16 mouse cellular contexts compared by ENCODE assay signal in the genomic region with DNA sequence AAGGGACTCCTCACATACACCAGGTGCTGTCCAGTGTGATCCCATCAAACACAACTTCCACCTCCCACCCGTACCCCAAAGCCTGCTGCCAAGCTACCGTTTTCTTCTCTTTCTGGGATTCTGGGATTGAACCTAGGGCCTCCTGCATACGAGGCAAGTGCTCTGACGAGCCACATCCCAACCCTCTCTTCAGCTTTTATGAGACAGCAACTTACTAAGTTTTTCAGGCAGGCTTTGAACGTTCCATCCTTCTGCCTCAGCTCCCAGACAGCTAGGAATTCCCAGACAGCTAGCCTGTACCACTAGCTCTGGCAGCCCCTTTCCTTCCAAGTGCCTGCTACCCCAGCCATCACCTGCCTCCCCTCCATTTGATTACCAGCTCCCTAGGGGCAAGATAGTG. TPM values are rescaled to one million over a fixed set of nuclear protein-coding genes. Genes with fewer than 3 reads are reported as not detected.
DNase-seq lines count a peak whose midpoint lies in the region; ATAC-seq and TF ChIP-seq lines count a peak whose summit lies in the region.
"Had no signal": no experiment of that assay in that cellular context is flagged by ENCODE, and none has a peak within 500 bp of the region (broad histone marks: within the 10 kb centered on the region; RNA-seq: fewer than 3 reads in every experiment).

No protein-coding gene starts in this region.

- peak overlapping the region; percentile 30; the same call in 1 of the 2 replicates for H3K27ac ChIP-seq in embryonic facial prominence, embryonic 14.5 days (replicated peaks; ENCODE audit: low read depth, low read length)
- no peak overlapping the region for H3K27ac ChIP-seq in embryonic facial prominence, embryonic 10.5 days (replicated peaks)
- H3K27ac ChIP-seq in hindbrain, embryonic 13.5 days: no peak overlapping the region
- no peak overlapping the region for H3K27ac ChIP-seq in hindbrain, embryonic 11.5 days (ENCODE audit: low read depth, low read length)
- H3K27ac ChIP-seq in midbrain, embryonic 13.5 days: no peak overlapping the region; the same call in 1 of the 2 replicates
- no peak overlapping the region for H3K27ac ChIP-seq in midbrain, embryonic 15.5 days
- peak overlapping the region; percentile 67 for H3K27ac ChIP-seq in macrophage

- 0 out of 2 replicates have a peak overlapping the region, but pooled peaks have one; percentile 85 for H3K4me2 ChIP-seq in embryonic facial prominence, embryonic 14.5 days (ENCODE audit: low read depth, low read length)
- peak overlapping the region; percentile 94; the same call in 1 of the 2 replicates for H3K4me2 ChIP-seq in hindbrain, embryonic 13.5 days
- no peak overlapping the region for H3K4me2 ChIP-seq in hindbrain, embryonic 11.5 days (replicated peaks; ENCODE audit: low read depth, low read length)
- no peak overlapping the region for H3K4me2 ChIP-seq in midbrain, embryonic 13.5 days (replicated peaks)
- no peak overlapping the region for H3K4me2 ChIP-seq in midbrain, embryonic 15.5 days

- no peaks in the 10 kb centered on the region for H3K36me3 ChIP-seq in embryonic facial prominence, embryonic 14.5 days (ENCODE audit: control insufficient read depth, insufficient read depth, low read length)
- H3K36me3 ChIP-seq in embryonic facial prominence, embryonic 10.5 days (replicated peaks): peaks cover 13% of the 10 kb centered on the region
- H3K36me3 ChIP-seq in hindbrain, embryonic 13.5 days: peaks cover 8% of the 10 kb centered on the region
- H3K36me3 ChIP-seq in hindbrain, embryonic 11.5 days (ENCODE audit: control insufficient read depth, insufficient read depth, low read length): no peaks in the 10 kb centered on the region
- 0 out of 2 replicates have a peak, but pooled peaks cover 3% of the 10 kb centered on the region for H3K36me3 ChIP-seq in midbrain, embryonic 13.5 days
- H3K36me3 ChIP-seq in midbrain, embryonic 15.5 days (replicated peaks): no peaks in the 10 kb centered on the region
- no peaks in the 10 kb centered on the region; the same call in 1 of the 2 replicates for H3K36me3 ChIP-seq in macrophage (ENCODE audit: inconsistent target)
- H3K36me3 ChIP-seq: lung, embryonic 15.5 days had no signal

- H3K9ac ChIP-seq in embryonic facial prominence, embryonic 14.5 days (ENCODE audit: low read depth, low read length): 0 out of 2 replicates have a peak overlapping the region, but pooled peaks have one; percentile 93
- H3K9ac ChIP-seq in hindbrain, embryonic 13.5 days: no peak overlapping the region; the same call in 1 of the 2 replicates
- H3K9ac ChIP-seq in hindbrain, embryonic 11.5 days (ENCODE audit: low read depth, low read length): no peak overlapping the region
- 0 out of 2 replicates have a peak overlapping the region, but pooled peaks have one; percentile 99 for H3K9ac ChIP-seq in midbrain, embryonic 13.5 days (replicated peaks)
- H3K9ac ChIP-seq in midbrain, embryonic 15.5 days: no peak overlapping the region
- H3K9ac ChIP-seq: heart, embryonic 12.5 days had no signal

- H3K27me3 ChIP-seq in embryonic facial prominence, embryonic 14.5 days (replicated peaks; ENCODE audit: control insufficient read depth, insufficient read depth, low read length): no peaks in the 10 kb centered on the region
- H3K27me3 ChIP-seq in embryonic facial prominence, embryonic 10.5 days (replicated peaks; ENCODE audit: low read depth, poor library complexity, severe bottlenecking): no peaks in the 10 kb centered on the region
- H3K27me3 ChIP-seq in hindbrain, embryonic 13.5 days: no peaks in the 10 kb centered on the region
- no peaks in the 10 kb centered on the region for H3K27me3 ChIP-seq in hindbrain, embryonic 11.5 days (ENCODE audit: control insufficient read depth, insufficient read depth, low read length)
- no peaks in the 10 kb centered on the region for H3K27me3 ChIP-seq in midbrain, embryonic 13.5 days
- no peaks in the 10 kb centered on the region for H3K27me3 ChIP-seq in midbrain, embryonic 15.5 days (replicated peaks)
- H3K27me3 ChIP-seq: embryonic facial prominence, embryonic 13.5 days; heart, embryonic 12.5 days; lung, embryonic 15.5 days; megakaryocyte, embryonic 14.5 days had no signal

- peaks cover 14% of the 10 kb centered on the region for H3K4me1 ChIP-seq in embryonic facial prominence, embryonic 14.5 days (ENCODE audit: control insufficient read depth, insufficient read depth, low read length)
- peaks cover 30% of the 10 kb centered on the region for H3K4me1 ChIP-seq in embryonic facial prominence, embryonic 10.5 days
- H3K4me1 ChIP-seq in hindbrain, embryonic 13.5 days (replicated peaks): peaks cover 39% of the 10 kb centered on the region
- H3K4me1 ChIP-seq in hindbrain, embryonic 11.5 days (replicated peaks; ENCODE audit: control insufficient read depth, insufficient read depth, low read length): peaks cover 5% of the 10 kb centered on the region; the same call in 1 of the 2 replicates
- H3K4me1 ChIP-seq in midbrain, embryonic 13.5 days (replicated peaks): peaks cover 32% of the 10 kb centered on the region
- H3K4me1 ChIP-seq in midbrain, embryonic 15.5 days: peaks cover 25% of the 10 kb centered on the region
- peaks cover 16% of the 10 kb centered on the region for H3K4me1 ChIP-seq in lung, adult 2 months (ENCODE audit: control insufficient read depth, insufficient read depth, low read length)

- 79% methylated on average over 5 of the region's 5 CpGs for WGBS in embryonic facial prominence, embryonic 14.5 days
- WGBS in embryonic facial prominence, embryonic 10.5 days: 78% methylated on average over 5 of the region's 5 CpGs
- 81% methylated on average over 5 of the region's 5 CpGs for WGBS in hindbrain, embryonic 13.5 days
- 85% methylated on average over 5 of the region's 5 CpGs for WGBS in hindbrain, embryonic 11.5 days
- 86% methylated on average over 5 of the region's 5 CpGs for WGBS in midbrain, embryonic 13.5 days
- 84% methylated on average over 5 of the region's 5 CpGs for WGBS in midbrain, embryonic 15.5 days
- 94% methylated on average over 5 of the region's 5 CpGs for WGBS in macrophage (ENCODE audit: missing documents)
- 90% methylated on average over 5 of the region's 5 CpGs for WGBS in lung, adult 2 months

- DNase-seq in embryonic facial prominence, embryonic 14.5 days (ENCODE audit: low spot score): no peak
- no peak for DNase-seq in embryonic facial prominence, embryonic 10.5 days (ENCODE audit: low spot score)
- DNase-seq in hindbrain, embryonic 11.5 days (ENCODE audit: low spot score): no peak
- DNase-seq in lung, adult 2 months: no peak
- DNase-seq: adrenal gland, adult 8-10 months; cerebellum, postnatal 36 days; gastrocnemius, postnatal 14 days; spleen, adult 18-20 months had no signal

- no peak for TF ChIP-seq CTCF in lung, adult 2 months (IDR thresholded peaks at IDR 0.05; ENCODE audit: insufficient read depth, low read length)

- no peak for ATAC-seq in embryonic facial prominence, embryonic 14.5 days (ENCODE audit: low read depth)
- no peak for ATAC-seq in hindbrain, embryonic 13.5 days (ENCODE audit: low FRiP score)
- no peak for ATAC-seq in hindbrain, embryonic 11.5 days (ENCODE audit: low FRiP score)
- ATAC-seq in midbrain, embryonic 13.5 days: no peak
- no peak for ATAC-seq in midbrain, embryonic 15.5 days (replicated peaks)

- H3K4me3 ChIP-seq in embryonic facial prominence, embryonic 14.5 days (ENCODE audit: low read depth, low read length): no peak overlapping the region
- no peak overlapping the region for H3K4me3 ChIP-seq in embryonic facial prominence, embryonic 10.5 days
- no peak overlapping the region for H3K4me3 ChIP-seq in hindbrain, embryonic 13.5 days
- no peak overlapping the region for H3K4me3 ChIP-seq in hindbrain, embryonic 11.5 days (ENCODE audit: low read depth, low read length)
- H3K4me3 ChIP-seq in midbrain, embryonic 13.5 days (replicated peaks): no peak overlapping the region
- H3K4me3 ChIP-seq in midbrain, embryonic 15.5 days: no peak overlapping the region
- H3K4me3 ChIP-seq in macrophage (ENCODE audit: inconsistent target): no peak overlapping the region
- H3K4me3 ChIP-seq in lung, adult 2 months (replicated peaks; ENCODE audit: extremely low read depth, low read depth, low read length): no peak overlapping the region

- H3K79me2 ChIP-seq in macrophage (ENCODE audit: inconsistent target): peaks cover 38% of the 10 kb centered on the region

- no peaks in the 10 kb centered on the region for H3K9me3 ChIP-seq in embryonic facial prominence, embryonic 14.5 days (ENCODE audit: control insufficient read depth, low read length)
- no peaks in the 10 kb centered on the region for H3K9me3 ChIP-seq in embryonic facial prominence, embryonic 10.5 days
- no peaks in the 10 kb centered on the region for H3K9me3 ChIP-seq in hindbrain, embryonic 13.5 days
- no peaks in the 10 kb centered on the region for H3K9me3 ChIP-seq in hindbrain, embryonic 11.5 days (ENCODE audit: control insufficient read depth, low read length)
- no peaks in the 10 kb centered on the region for H3K9me3 ChIP-seq in midbrain, embryonic 13.5 days
- H3K9me3 ChIP-seq in midbrain, embryonic 15.5 days: no peaks in the 10 kb centered on the region
- H3K9me3 ChIP-seq: embryonic facial prominence, embryonic 13.5 days; heart, embryonic 12.5 days; lung, embryonic 15.5 days; megakaryocyte, embryonic 14.5 days had no signal

- TF ChIP-seq POLR2A in lung, adult 2 months (IDR thresholded peaks at IDR 0.05; ENCODE audit: borderline replicate concordance, extremely low read depth, low read depth, low read length): no peak

RNA-seq across cellular contexts. Expression of gene Pitpna, which starts 0.9 kb away (rescaled TPM):
- polyA plus RNA-seq in embryonic facial prominence, embryonic 14.5 days (2014; fragmentation: Nextera tagmentation; extraction: Ambion mirVana): 81.7 and 86.3 TPM in 2 replicates
- 61.5 TPM in 2 replicates for polyA plus RNA-seq in embryonic facial prominence, embryonic 10.5 days (2016; fragmentation: Nextera tagmentation; extraction: Ambion mirVana)
- 94.8 and 101 TPM in 2 replicates for polyA plus RNA-seq in hindbrain, embryonic 13.5 days (2015; fragmentation: Nextera tagmentation; extraction: Ambion mirVana)
- polyA plus RNA-seq in hindbrain, embryonic 11.5 days (2014; fragmentation: Nextera tagmentation; extraction: Ambion mirVana): 96.2 and 99.5 TPM in 2 replicates
- 77.8 and 99.2 TPM in 2 replicates for polyA plus RNA-seq in midbrain, embryonic 13.5 days (2015; fragmentation: Nextera tagmentation; extraction: Ambion mirVana)
- polyA plus RNA-seq in midbrain, embryonic 15.5 days (2015; fragmentation: Nextera tagmentation; extraction: Ambion mirVana): 103 and 116 TPM in 2 replicates
- 100 to 1,000 TPM in 25 of 26 experiments, 10 to 100 TPM in 1; 81.1 to 352 (median 282) TPM for total RNA-seq in macrophage (2018; cell fraction: chromatin; rRNA removed)
- total RNA-seq in macrophage (2018; cell fraction: cytosol; rRNA removed): 100 to 1,000 TPM; 242 to 357 (median 310) TPM
- total RNA-seq in macrophage (2018; cell fraction: nucleus; rRNA removed): 100 to 1,000 TPM in 25 of 26 experiments, 10 to 100 TPM in 1; 98.7 to 332 (median 234) TPM
- 282 to 582 TPM (median 340 TPM) in 3 replicates for polyA plus RNA-seq in macrophage (2018)
- 56.1 and 70.4 TPM in 2 replicates for polyA plus RNA-seq in lung, adult 2 months (2012; rRNA removed)

RNA-seq across cellular contexts. Expression of gene Inpp5k, which starts 43.8 kb away (rescaled TPM):
- polyA plus RNA-seq in embryonic facial prominence, embryonic 14.5 days (2014; fragmentation: Nextera tagmentation; extraction: Ambion mirVana): 23.7 and 29.2 TPM in 2 replicates
- 16.5 and 19.0 TPM in 2 replicates for polyA plus RNA-seq in embryonic facial prominence, embryonic 10.5 days (2016; fragmentation: Nextera tagmentation; extraction: Ambion mirVana)
- polyA plus RNA-seq in hindbrain, embryonic 13.5 days (2015; fragmentation: Nextera tagmentation; extraction: Ambion mirVana): 38.8 and 41.2 TPM in 2 replicates
- 26.5 and 28.8 TPM in 2 replicates for polyA plus RNA-seq in hindbrain, embryonic 11.5 days (2014; fragmentation: Nextera tagmentation; extraction: Ambion mirVana)
- polyA plus RNA-seq in midbrain, embryonic 13.5 days (2015; fragmentation: Nextera tagmentation; extraction: Ambion mirVana): 41.9 and 43.4 TPM in 2 replicates
- polyA plus RNA-seq in midbrain, embryonic 15.5 days (2015; fragmentation: Nextera tagmentation; extraction: Ambion mirVana): 45.1 and 47.0 TPM in 2 replicates
- total RNA-seq in macrophage (2018; cell fraction: chromatin; rRNA removed): 100 to 1,000 TPM in 17 of 26 experiments, 10 to 100 TPM in 9; 32.1 to 200 (median 143) TPM
- total RNA-seq in macrophage (2018; cell fraction: cytosol; rRNA removed): 10 to 100 TPM; 29.2 to 51.8 (median 41.0) TPM
- total RNA-seq in macrophage (2018; cell fraction: nucleus; rRNA removed): 100 to 1,000 TPM in 12 of 26 experiments, 10 to 100 TPM in 14; 30.5 to 167 (median 94.2) TPM
- polyA plus RNA-seq in macrophage (2018): 20.3 to 48.0 TPM (median 38.4 TPM) in 3 replicates
- polyA plus RNA-seq in lung, adult 2 months (2012; rRNA removed): 96.6 and 130 TPM in 2 replicates

RNA-seq across cellular contexts. Expression of gene Slc43a2, which starts 55.5 kb away (rescaled TPM):
- polyA plus RNA-seq in embryonic facial prominence, embryonic 14.5 days (2014; fragmentation: Nextera tagmentation; extraction: Ambion mirVana): 4.3 and 5.3 TPM in 2 replicates
- polyA plus RNA-seq in embryonic facial prominence, embryonic 10.5 days (2016; fragmentation: Nextera tagmentation; extraction: Ambion mirVana): 5.1 and 5.6 TPM in 2 replicates
- polyA plus RNA-seq in hindbrain, embryonic 13.5 days (2015; fragmentation: Nextera tagmentation; extraction: Ambion mirVana): 19.7 and 21.0 TPM in 2 replicates
- 5.5 and 5.9 TPM in 2 replicates for polyA plus RNA-seq in hindbrain, embryonic 11.5 days (2014; fragmentation: Nextera tagmentation; extraction: Ambion mirVana)
- polyA plus RNA-seq in midbrain, embryonic 13.5 days (2015; fragmentation: Nextera tagmentation; extraction: Ambion mirVana): 16.4 and 17.3 TPM in 2 replicates
- polyA plus RNA-seq in midbrain, embryonic 15.5 days (2015; fragmentation: Nextera tagmentation; extraction: Ambion mirVana): 17.7 and 20.2 TPM in 2 replicates
- 1,000 to 10,000 TPM in 1 of 26 experiments, 100 to 1,000 TPM in 23, 10 to 100 TPM in 2; 27.0 to 1,006 (median 669) TPM for total RNA-seq in macrophage (2018; cell fraction: chromatin; rRNA removed)
- total RNA-seq in macrophage (2018; cell fraction: cytosol; rRNA removed): 100 to 1,000 TPM; 216 to 691 (median 376) TPM
- total RNA-seq in macrophage (2018; cell fraction: nucleus; rRNA removed): 1,000 to 10,000 TPM in 2 of 26 experiments, 100 to 1,000 TPM in 24; 102 to 1,167 (median 672) TPM
- polyA plus RNA-seq in macrophage (2018): 250 to 450 TPM (median 359 TPM) in 3 replicates
- polyA plus RNA-seq in lung, adult 2 months (2012; rRNA removed): 68.2 and 78.7 TPM in 2 replicates

Comparison
In these comparisons a context has a peak if more than half of its experiments do, and no peak if none do; other contexts are left out.
1. H3K27ac ChIP-seq: peak in embryonic facial prominence, embryonic 14.5 days (single experiment) and macrophage (single experiment); none in embryonic facial prominence, embryonic 10.5 days (single experiment), hindbrain, embryonic 13.5 days (single experiment), hindbrain, embryonic 11.5 days (single experiment), midbrain, embryonic 13.5 days (single experiment) and midbrain, embryonic 15.5 days (single experiment).
2. H3K4me2 ChIP-seq: peak in embryonic facial prominence, embryonic 14.5 days (single experiment) and hindbrain, embryonic 13.5 days (single experiment); none in hindbrain, embryonic 11.5 days (single experiment), midbrain, embryonic 13.5 days (single experiment) and midbrain, embryonic 15.5 days (single experiment).
3. H3K9ac ChIP-seq: peak in embryonic facial prominence, embryonic 14.5 days (single experiment) and midbrain, embryonic 13.5 days (single experiment); none in hindbrain, embryonic 13.5 days (single experiment), hindbrain, embryonic 11.5 days (single experiment) and midbrain, embryonic 15.5 days (single experiment).